Mouse (Mus musculus): Measurements from ENCODE around the gene Ssx2ip.

GRCm38 (mm10) chr3:146448969-146449368 lies 44.5 kb downstream of the Ssx2ip start:
- TF ChIP-seq CTCF (conservative IDR thresholded peaks at IDR 0.05; ENCODE audit: low read length) (no peak), NANOG (IDR thresholded peaks at IDR 0.05; ENCODE audit: borderline replicate concordance, low read length) (no peak)
